Mouse (Mus musculus) ES-Bruce4 (cell line): ENCODE measurements around the gene Eif4b. TPM values are rescaled to one million over a fixed set of nuclear protein-coding genes. Genes with fewer than 3 reads are reported as not detected.
"Not testable (repeated sequence)": the region's sequence is repeated elsewhere in the genome, so short reads cannot be mapped to it uniquely, and the experiment has no call there.

Experiments used
- H3K27ac ChIP-seq: 2 replicates; pipeline ENCODE4 v1.5.1; 2012; ENCODE audit warnings: low read length, inconsistent platforms; ENCODE audit not compliant: insufficient read depth
- H3K27me3 ChIP-seq: 2 replicates; pipeline ENCODE4 v1.6.1; 2012; ENCODE audit warnings: mild to moderate bottlenecking, low read length, inconsistent platforms; ENCODE audit not compliant: control insufficient read depth, poor library complexity, insufficient read depth, severe bottlenecking
- H3K36me3 ChIP-seq: 2 replicates; pipeline ENCODE4 v1.6.1; 2012; ENCODE audit warnings: inconsistent platforms, mild to moderate bottlenecking, low read length, moderate library complexity; ENCODE audit not compliant: control insufficient read depth, poor library complexity, insufficient read depth, severe bottlenecking
- H3K4me1 ChIP-seq: one replicate; pipeline ENCODE4 v1.8.1; 2011; ENCODE audit warnings: low read length; ENCODE audit not compliant: control insufficient read depth, insufficient read depth
- H3K4me3 ChIP-seq: 2 replicates; pipeline ENCODE4 v1.5.1; 2011; ENCODE audit warnings: low read depth, mild to moderate bottlenecking, low read length
- H3K9ac ChIP-seq: 2 replicates; pipeline ENCODE4 v1.6.1; 2012; ENCODE audit warnings: low read depth, mild to moderate bottlenecking, inconsistent platforms; ENCODE audit not compliant: poor library complexity, severe bottlenecking
- H3K9me3 ChIP-seq: replicated peaks from 2 replicates; pipeline ENCODE4 v1.6.1; 2012; ENCODE audit warnings: mild to moderate bottlenecking, low read length, inconsistent platforms; ENCODE audit not compliant: control insufficient read depth, poor library complexity, insufficient read depth, severe bottlenecking
- CTCF ChIP-seq: IDR thresholded peaks from one replicate; pipeline ENCODE4 v1.8.1; 2011; ENCODE audit warnings: low read depth, low read length
- EP300 ChIP-seq: IDR thresholded peaks from 2 replicates; pipeline ENCODE4 v1.6.1; 2011; ENCODE audit warnings: low read depth, low read length; ENCODE audit not compliant: insufficient read depth
- POLR2A ChIP-seq: IDR thresholded peaks from one replicate; pipeline ENCODE4 v1.8.1; 2011; ENCODE audit warnings: low read length; ENCODE audit not compliant: insufficient read depth
- polyA plus RNA-seq: library from polyadenylated mRNA; stranded (reverse); fragments of >200 nt; gene quantifications from 2 replicates; pipeline ENCODE4 v1.2.4, GENCODE M21; 2011; ENCODE audit warnings: low read depth; ENCODE audit not compliant: missing spikeins, insufficient read depth, insufficient read length

The Eif4b gene
- polyA plus RNA-seq, 1 experiment: 584 TPM

GRCm38 (mm10) chr15:102079924-102080323, 6.4 kb downstream of the Eif4b start:
- H3K4me1 ChIP-seq, H3K9me3 ChIP-seq, H3K4me3 ChIP-seq, H3K27ac ChIP-seq, H3K27me3 ChIP-seq: not testable (repeated sequence)
- Histone ChIP-seq H3K36me3 (peaks cover 60% of the 10 kb centered on the region), H3K9ac (peak overlapping the region; percentile 57; the same call in 1 of the 2 replicates)
- TF ChIP-seq CTCF: peak; percentile 14

- H3K27ac ChIP-seq: 0 out of 2 replicates have a peak overlapping the region, but pooled peaks have one; percentile 61
- H3K4me3 ChIP-seq: no peak overlapping the region
- H3K27me3 ChIP-seq: no peaks in the 10 kb centered on the region
- H3K36me3 ChIP-seq: peaks cover 62% of the 10 kb centered on the region
- no peak for TF ChIP-seq EP300
- H3K4me1 ChIP-seq: no peaks in the 10 kb centered on the region
- H3K9me3 ChIP-seq: no peaks in the 10 kb centered on the region
- peak overlapping the region; percentile 57; the same call in 1 of the 2 replicates for H3K9ac ChIP-seq
Observed at GRCm38 (mm10) chr15:102080429-102080828, 6.9 kb downstream of the Eif4b start.

GRCm38 (mm10) chr15:102082148-102082547, 8.6 kb downstream of the Eif4b start:
- Histone ChIP-seq H3K27ac (no peak overlapping the region), H3K9me3 (no peaks in the 10 kb centered on the region), H3K9ac (peak overlapping the region; percentile 24; the same call in 1 of the 2 replicates), H3K4me3 (no peak overlapping the region), H3K4me1 (no peaks in the 10 kb centered on the region), H3K36me3 (peaks cover 75% of the 10 kb centered on the region), H3K27me3 (no peaks in the 10 kb centered on the region)
- TF ChIP-seq POLR2A (no peak), CTCF (no peak), EP300 (no peak)

GRCm38 (mm10) chr15:102083028-102083427, 9.5 kb downstream of the Eif4b start:
- peaks cover 79% of the 10 kb centered on the region for H3K36me3 ChIP-seq

GRCm38 (mm10) chr15:102089914-102090585, 16.5 kb downstream of the Eif4b start:
- TF ChIP-seq POLR2A (no peak), EP300 (no peak), CTCF (no peak)
- Histone ChIP-seq H3K9me3 (no peaks in the 10 kb centered on the region), H3K27me3 (no peaks in the 10 kb centered on the region), H3K27ac (no peak overlapping the region), H3K36me3 (peaks cover 100% of the 10 kb centered on the region), H3K4me3 (no peak overlapping the region), H3K9ac (no peak overlapping the region), H3K4me1 (no peaks in the 10 kb centered on the region)

More at GRCm38 (mm10) chr15:102083028-102083427, 9.5 kb downstream of the Eif4b start:
- no peak for TF ChIP-seq EP300
- TF ChIP-seq POLR2A: no peak
- TF ChIP-seq CTCF: no peak
- Histone ChIP-seq H3K9me3 (no peaks in the 10 kb centered on the region), H3K4me1 (no peaks in the 10 kb centered on the region), H3K4me3 (no peak overlapping the region), H3K9ac (no peak overlapping the region), H3K27ac (no peak overlapping the region), H3K27me3 (no peaks in the 10 kb centered on the region)

- TF ChIP-seq POLR2A (no peak), EP300 (no peak), CTCF (no peak)
- Histone ChIP-seq H3K36me3 (peaks cover 99% of the 10 kb centered on the region), H3K27me3 (no peaks in the 10 kb centered on the region), H3K9me3 (no peaks in the 10 kb centered on the region), H3K4me1 (no peaks in the 10 kb centered on the region), H3K27ac (no peak overlapping the region), H3K4me3 (no peak overlapping the region), H3K9ac (no peak overlapping the region)
Observed at GRCm38 (mm10) chr15:102091063-102091679, 17.6 kb downstream of the Eif4b start.
